Mouse (Mus musculus) limb, embryonic 12.5 days (tissue): ENCODE measurements around the gene Hc. TPM values are rescaled to one million over a fixed set of nuclear protein-coding genes. Genes with fewer than 3 reads are reported as not detected.

ENCODE experiments used
- ATAC-seq: fragments of 200-750 bp; cut with Nextera tagmentation; 2 replicates; pipeline ENCODE4 v1.8.0; 2017; ENCODE audit warnings: low read depth, moderate TSS enrichment; ENCODE audit not compliant: insufficient number of reproducible peaks, insufficient read depth, low FRiP score, low TSS enrichment
- H3K27ac ChIP-seq: fragments of 300-500 bp; sonication (generic); 2 replicates; pipeline ENCODE4 v1.5.1; 2016; ENCODE audit warnings: mild to moderate bottlenecking, moderate library complexity
- H3K27me3 ChIP-seq: fragments of 300-500 bp; sonication (generic); 2 replicates; pipeline ENCODE4 v1.6.1; 2016; ENCODE audit warnings: mild to moderate bottlenecking, moderate library complexity
- H3K36me3 ChIP-seq: fragments of 300-500 bp; sonication (generic); 2 replicates; pipeline ENCODE4 v1.6.1; 2016; ENCODE audit warnings: mild to moderate bottlenecking, moderate library complexity
- H3K4me1 ChIP-seq: fragments of 300-500 bp; sonication (generic); replicated peaks from 2 replicates; pipeline ENCODE4 v1.6.1; 2016
- H3K4me2 ChIP-seq: fragments of 300-500 bp; sonication (generic); 2 replicates; pipeline ENCODE4 v1.6.1; 2016; ENCODE audit warnings: mild to moderate bottlenecking, moderate library complexity
- H3K4me3 ChIP-seq: fragments of 300-500 bp; sonication (generic); replicated peaks from 2 replicates; pipeline ENCODE4 v1.5.1; 2016; ENCODE audit warnings: mild to moderate bottlenecking
- H3K9ac ChIP-seq: fragments of 300-500 bp; sonication (generic); replicated peaks from 2 replicates; pipeline ENCODE4 v1.6.1; 2016; ENCODE audit warnings: mild to moderate bottlenecking, moderate library complexity
- H3K9me3 ChIP-seq: fragments of 300-500 bp; sonication (generic); 2 replicates; pipeline ENCODE4 v1.6.1; 2016; ENCODE audit warnings: mild to moderate bottlenecking, moderate library complexity
- WGBS: fragments of 180-500 bp; shearing (Covaris S2); methylation state at CpG from one replicate; pipeline ENCODE4 v1.1.7; 2016; 5-methylcytosine and 5-hydroxymethylcytosine counted together
- polyA plus RNA-seq: library from polyadenylated mRNA; unstranded; fragments of >200 nt; fragmentation: Nextera tagmentation; extraction: Ambion mirVana; gene quantifications from 2 replicates; pipeline ENCODE4 v1.2.1, GENCODE M21; 2016

Gene Hc
- polyA plus RNA-seq, 1 experiment from 2014 or later, result not detected

DNA sequence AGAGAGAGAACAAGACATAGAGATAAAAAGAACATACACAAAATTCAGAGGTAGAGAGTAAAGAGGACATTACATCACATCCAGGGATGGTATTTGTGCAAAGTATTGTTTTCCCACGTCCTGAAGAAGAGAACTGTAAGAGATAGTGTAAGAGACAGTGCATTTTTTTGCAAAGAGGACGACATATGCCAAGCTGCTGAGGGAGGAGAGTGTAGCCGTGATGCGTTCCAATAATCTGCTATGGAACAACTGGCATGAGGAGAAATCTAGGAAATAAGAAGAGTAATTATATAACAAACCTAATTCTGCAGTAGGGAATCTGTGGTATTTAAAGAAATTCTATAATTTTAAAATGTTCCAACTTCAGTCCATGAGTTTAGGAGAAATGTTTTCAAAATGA, 26.2 kb upstream of the Hc start:
- 76% methylated on average over 4 of the region's 4 CpGs for WGBS
- Histone ChIP-seq H3K27ac (no peak overlapping the region), H3K4me3 (no peak overlapping the region), H3K9me3 (no peaks in the 10 kb centered on the region), H3K4me2 (no peak overlapping the region), H3K4me1 (no peaks in the 10 kb centered on the region), H3K36me3 (no peaks in the 10 kb centered on the region), H3K27me3 (no peaks in the 10 kb centered on the region), H3K9ac (no peak overlapping the region)
- ATAC-seq, result no peak

DNA sequence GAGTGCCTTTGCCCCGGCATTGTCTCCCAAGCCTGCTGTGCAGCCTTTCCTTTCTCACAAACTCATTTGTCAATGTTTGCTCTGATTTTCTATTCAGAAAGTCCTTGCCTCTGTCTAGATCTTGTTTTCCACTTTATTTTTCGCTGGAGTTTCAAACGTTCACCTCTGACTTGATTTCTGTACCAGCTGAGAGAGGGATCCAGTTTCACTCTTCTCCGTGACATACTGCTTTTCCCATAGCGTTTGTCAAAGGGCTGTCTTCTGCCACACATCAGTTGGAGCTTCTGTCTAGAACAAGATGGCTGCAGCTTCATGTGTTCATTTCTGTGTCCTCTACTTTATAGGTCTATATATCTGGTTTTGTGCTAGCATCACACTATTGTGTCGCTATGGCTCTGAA, 17.9 kb upstream of the Hc start:
- no peak overlapping the region for H3K27ac ChIP-seq
- H3K27me3 ChIP-seq, result no peaks in the 10 kb centered on the region; the same call in 1 of the 2 replicates
- H3K9ac ChIP-seq, result no peak overlapping the region
- H3K4me2 ChIP-seq, result no peak overlapping the region
- H3K4me3 ChIP-seq, result no peak overlapping the region
- H3K36me3 ChIP-seq, result no peaks in the 10 kb centered on the region
- H3K9me3 ChIP-seq, result no peaks in the 10 kb centered on the region
- H3K4me1 ChIP-seq, result no peaks in the 10 kb centered on the region
- ATAC-seq, result no peak
- 63% methylated on average over 6 of the region's 6 CpGs for WGBS

DNA sequence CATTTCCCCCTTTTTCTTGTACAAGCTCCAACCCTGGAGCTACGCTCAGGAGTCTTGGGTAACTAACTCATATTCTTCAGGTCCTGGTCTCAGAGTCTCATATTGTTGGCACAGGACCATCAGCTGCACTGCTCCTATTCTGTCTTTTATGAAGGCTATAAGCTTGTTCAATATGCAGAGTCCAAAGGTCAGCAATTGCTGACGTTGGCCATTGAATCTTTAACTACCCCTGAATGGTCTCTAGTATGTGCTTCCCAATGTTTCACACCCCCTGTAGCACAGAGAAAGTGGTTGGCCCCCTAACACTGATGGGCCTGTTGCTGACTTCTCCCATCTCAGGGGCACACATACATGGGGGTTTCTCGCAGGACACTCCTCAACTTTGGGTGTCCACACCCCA, 13.1 kb upstream of the Hc start:
- no peak for ATAC-seq
- 90% methylated on average over 3 of the region's 3 CpGs for WGBS
- Histone ChIP-seq H3K4me2 (no peak overlapping the region), H3K36me3 (no peaks in the 10 kb centered on the region), H3K27ac (no peak overlapping the region), H3K9ac (no peak overlapping the region), H3K4me1 (no peaks in the 10 kb centered on the region), H3K27me3 (no peaks in the 10 kb centered on the region; the same call in 1 of the 2 replicates), H3K9me3 (no peaks in the 10 kb centered on the region), H3K4me3 (no peak overlapping the region)

DNA sequence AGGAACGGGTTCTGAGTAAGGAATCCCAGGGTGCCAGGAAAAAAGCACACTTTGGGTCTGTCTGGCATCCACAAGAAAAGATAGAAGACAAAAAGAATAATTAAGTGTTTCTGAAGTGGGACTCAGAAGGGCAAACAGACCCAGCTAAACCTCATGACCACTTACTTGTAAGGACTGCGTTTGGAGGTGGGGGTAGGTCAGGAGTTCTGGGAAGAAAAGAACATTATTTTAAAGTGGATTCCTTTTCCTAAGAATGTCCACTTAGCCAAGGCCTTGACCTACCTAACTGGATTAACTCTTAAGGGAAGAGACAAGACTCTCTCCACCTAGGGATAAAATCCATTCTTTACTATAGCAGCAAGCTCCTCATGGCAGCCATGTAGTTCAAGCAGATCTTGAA, 11.3 kb upstream of the Hc start:
- H3K4me2 ChIP-seq, result no peak overlapping the region
- WGBS, result 78% methylated on average over 2 of the region's 2 CpGs
- no peaks in the 10 kb centered on the region for H3K4me1 ChIP-seq
- no peak overlapping the region for H3K9ac ChIP-seq
- no peak overlapping the region for H3K27ac ChIP-seq
- ATAC-seq, result no peak
- H3K36me3 ChIP-seq, result no peaks in the 10 kb centered on the region
- no peaks in the 10 kb centered on the region for H3K9me3 ChIP-seq
- no peaks in the 10 kb centered on the region; the same call in 1 of the 2 replicates for H3K27me3 ChIP-seq
- H3K4me3 ChIP-seq, result no peak overlapping the region

DNA sequence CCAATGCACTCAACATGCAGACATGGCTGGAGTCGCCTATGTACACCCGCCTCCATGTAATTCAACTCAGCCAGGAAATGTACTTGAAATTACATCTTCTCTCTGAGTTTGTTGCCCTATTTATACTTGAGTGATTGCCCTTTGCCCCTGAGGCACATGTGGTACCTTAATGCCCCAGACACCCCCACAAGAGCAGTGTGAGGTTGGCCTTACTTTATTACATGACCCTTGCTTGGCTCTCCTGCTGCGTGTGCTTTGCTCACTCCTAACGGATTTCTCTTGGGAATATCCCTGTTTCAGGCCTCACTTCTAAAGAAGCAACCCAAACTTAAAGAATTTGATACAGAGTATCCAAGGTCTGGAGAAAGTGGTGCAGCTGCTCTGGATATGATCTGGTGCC, 9.0 kb upstream of the Hc start:
- Histone ChIP-seq H3K4me1 (no peaks in the 10 kb centered on the region), H3K4me2 (no peak overlapping the region), H3K9ac (no peak overlapping the region), H3K9me3 (no peaks in the 10 kb centered on the region), H3K4me3 (no peak overlapping the region), H3K36me3 (no peaks in the 10 kb centered on the region), H3K27ac (no peak overlapping the region), H3K27me3 (no peaks in the 10 kb centered on the region)
- 70% methylated on average over 4 of the region's 4 CpGs for WGBS
- ATAC-seq, result no peak

DNA sequence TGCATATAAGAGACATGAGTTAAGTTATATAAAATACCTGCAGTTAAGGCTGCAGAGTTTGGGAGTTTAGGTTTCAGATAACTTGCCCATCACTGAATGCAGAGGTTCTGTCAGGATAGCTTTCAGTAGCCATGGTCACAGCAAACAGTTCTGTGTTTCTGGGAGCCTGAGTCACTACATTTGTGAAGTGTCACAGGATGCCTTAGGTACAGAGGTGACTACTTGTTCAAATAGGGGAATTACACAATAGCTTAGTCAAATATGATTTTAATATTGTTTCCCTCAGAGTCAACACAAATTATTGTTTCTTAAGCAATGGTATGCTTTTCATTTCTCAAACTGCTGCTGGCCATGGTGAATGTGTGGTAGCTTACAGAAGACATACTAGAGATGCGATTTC, 7.9 kb upstream of the Hc start:
- Histone ChIP-seq H3K27ac (no peak overlapping the region), H3K9ac (no peak overlapping the region), H3K4me1 (no peaks in the 10 kb centered on the region), H3K36me3 (no peaks in the 10 kb centered on the region), H3K4me2 (no peak overlapping the region), H3K4me3 (no peak overlapping the region), H3K9me3 (no peaks in the 10 kb centered on the region), H3K27me3 (no peaks in the 10 kb centered on the region)
- ATAC-seq, result no peak
- WGBS, result 88% methylated on average over 1 of the region's 1 CpGs

DNA sequence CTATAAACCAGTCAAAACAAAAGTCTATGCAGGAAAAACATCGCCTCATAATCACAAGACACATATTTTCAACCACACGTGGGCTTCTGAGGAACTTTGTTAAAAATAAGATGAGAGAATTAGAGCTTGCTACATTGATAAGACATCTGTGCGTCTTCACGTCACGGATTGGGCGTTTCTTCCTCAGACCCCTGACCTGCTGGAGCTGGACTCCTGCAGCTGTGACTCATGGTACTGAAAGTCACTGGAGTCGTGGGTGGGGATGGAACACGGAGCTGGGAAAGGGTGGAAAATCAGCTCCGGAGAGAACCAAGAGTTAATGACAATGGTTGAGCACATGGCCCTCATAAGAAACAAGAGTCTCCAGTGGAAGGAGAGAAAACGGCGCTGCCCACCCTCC, 5.9 kb upstream of the Hc start:
- Histone ChIP-seq H3K27me3 (no peaks in the 10 kb centered on the region), H3K4me2 (no peak overlapping the region), H3K4me3 (no peak overlapping the region), H3K9me3 (no peaks in the 10 kb centered on the region), H3K27ac (no peak overlapping the region), H3K36me3 (no peaks in the 10 kb centered on the region), H3K4me1 (no peaks in the 10 kb centered on the region), H3K9ac (no peak overlapping the region)
- no peak for ATAC-seq
- 88% methylated on average over 11 of the region's 11 CpGs for WGBS

DNA sequence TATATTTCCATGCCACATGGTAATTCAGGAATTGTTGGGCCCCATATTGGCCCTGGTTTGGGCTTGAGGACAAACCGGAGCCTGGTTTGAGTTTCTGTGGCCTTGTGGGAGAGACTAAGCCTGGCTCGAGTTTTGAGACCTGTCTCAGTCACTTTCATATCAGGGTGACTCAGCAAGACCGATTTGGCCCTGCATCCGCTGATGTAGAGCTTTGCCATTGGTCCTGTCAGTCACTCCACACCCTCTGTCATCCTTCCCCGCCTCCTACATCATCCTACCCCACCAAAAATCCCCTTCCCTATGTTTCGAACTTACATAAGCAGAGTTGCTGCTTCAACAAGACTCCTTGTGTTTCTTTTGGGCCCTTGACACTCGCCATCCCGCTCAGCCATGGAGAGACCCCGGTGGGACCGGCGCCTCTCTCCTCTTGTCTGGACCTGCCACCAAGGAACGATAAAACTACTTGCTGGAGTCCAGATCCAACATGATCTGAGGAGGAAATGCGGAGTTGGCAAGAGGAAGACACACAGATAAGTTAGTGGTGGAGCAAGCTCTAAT, 5.4 kb upstream of the Hc start:
- 87% methylated on average over 13 of the region's 13 CpGs for WGBS
- Histone ChIP-seq H3K9me3 (no peaks in the 10 kb centered on the region), H3K9ac (no peak overlapping the region), H3K27ac (no peak overlapping the region), H3K4me3 (no peak overlapping the region), H3K27me3 (no peaks in the 10 kb centered on the region), H3K36me3 (no peaks in the 10 kb centered on the region), H3K4me1 (no peaks in the 10 kb centered on the region), H3K4me2 (no peak overlapping the region)
- ATAC-seq, result no peak

DNA sequence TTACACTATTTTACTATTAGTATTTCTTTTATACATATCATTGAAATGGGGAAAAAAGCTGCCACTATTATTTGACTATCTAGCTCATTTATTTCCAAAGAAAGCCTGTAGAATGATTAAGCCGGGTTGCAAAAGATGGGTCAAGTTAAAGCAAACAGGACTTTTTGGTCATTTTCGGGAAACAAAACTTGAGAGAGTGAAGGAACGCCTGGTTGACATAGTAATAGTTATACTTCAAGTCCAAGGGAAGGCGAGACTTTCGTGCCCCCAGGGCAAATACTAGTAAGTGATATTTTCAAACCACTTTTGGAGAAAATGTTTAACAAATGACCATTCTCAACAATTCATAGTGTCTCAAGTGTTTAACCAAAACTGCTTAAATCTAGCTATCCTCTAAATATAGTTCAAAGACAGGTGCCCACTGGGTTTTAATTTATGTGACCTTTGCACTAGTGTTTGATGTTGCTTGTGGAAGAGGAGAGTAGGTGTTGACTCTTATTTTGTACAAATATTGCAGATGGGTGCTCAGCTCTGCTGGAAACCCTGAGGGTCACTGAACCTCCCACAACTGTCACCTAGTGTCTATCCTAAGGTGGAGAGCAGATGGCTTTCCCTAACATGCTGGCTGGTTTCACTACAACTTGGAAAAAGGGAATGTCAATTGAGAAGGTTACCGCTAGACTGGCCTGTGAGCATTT, 2.2 kb upstream of the Hc start:
- Histone ChIP-seq H3K27me3 (no peaks in the 10 kb centered on the region), H3K4me3 (no peak overlapping the region), H3K4me1 (no peaks in the 10 kb centered on the region), H3K9me3 (no peaks in the 10 kb centered on the region), H3K27ac (no peak overlapping the region), H3K4me2 (no peak overlapping the region), H3K36me3 (no peaks in the 10 kb centered on the region), H3K9ac (no peak overlapping the region)
- ATAC-seq, result no peak
- 92% methylated on average over 6 of the region's 6 CpGs for WGBS

DNA sequence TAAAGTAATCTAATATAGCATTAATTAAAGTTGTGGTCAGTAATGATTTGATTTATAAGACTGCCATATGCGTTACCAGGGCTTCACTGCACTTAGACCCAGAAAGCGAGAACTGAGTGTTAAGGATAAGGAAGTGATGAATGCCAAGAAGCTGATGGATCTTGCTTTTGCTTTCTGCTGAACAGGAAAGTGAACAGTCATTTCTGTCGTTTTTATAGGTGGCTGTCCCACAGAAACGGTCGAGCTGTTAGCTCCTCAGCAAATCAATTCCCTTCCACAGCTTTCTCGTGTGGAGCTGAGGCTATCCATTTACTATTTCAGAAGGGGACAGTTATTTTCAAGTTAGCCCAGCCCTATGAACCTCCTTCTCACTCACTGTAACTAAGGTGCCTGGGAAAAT, 341 bp downstream of the Hc start:
- WGBS, result 58% methylated on average over 6 of the region's 6 CpGs

DNA sequence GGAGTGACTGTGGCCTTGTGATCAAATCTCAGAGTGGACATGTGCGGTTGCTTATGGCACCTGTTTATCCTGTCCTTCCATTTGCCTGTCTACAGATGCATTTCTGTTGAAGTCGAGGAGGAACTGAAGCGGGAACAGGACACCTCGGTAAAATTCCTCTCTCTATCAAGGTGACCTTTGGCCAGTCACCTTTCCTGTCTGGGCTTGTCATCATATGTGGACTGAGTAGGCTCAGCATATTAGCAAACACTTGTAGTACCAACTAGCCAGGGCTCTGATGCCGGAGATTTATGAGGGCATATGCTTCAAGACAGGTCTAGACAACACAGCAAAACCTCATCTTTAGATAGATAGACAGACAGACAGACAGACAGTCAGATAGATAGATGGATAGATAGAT, 982 bp downstream of the Hc start:
- no peaks in the 10 kb centered on the region for H3K4me1 ChIP-seq
- no peaks in the 10 kb centered on the region for H3K9me3 ChIP-seq
- no peak overlapping the region for H3K27ac ChIP-seq
- no peaks in the 10 kb centered on the region for H3K36me3 ChIP-seq
- WGBS, result 81% methylated on average over 5 of the region's 5 CpGs
- ATAC-seq, result no peak
- no peak overlapping the region for H3K4me2 ChIP-seq
- H3K9ac ChIP-seq, result no peak overlapping the region
- H3K27me3 ChIP-seq, result no peaks in the 10 kb centered on the region
- H3K4me3 ChIP-seq, result no peak overlapping the region

More for the DNA sequence above, 341 bp downstream of the Hc start:
- Histone ChIP-seq H3K36me3 (no peaks in the 10 kb centered on the region), H3K9me3 (no peaks in the 10 kb centered on the region), H3K4me2 (no peak overlapping the region), H3K27ac (no peak overlapping the region), H3K27me3 (no peaks in the 10 kb centered on the region), H3K4me3 (no peak overlapping the region), H3K4me1 (no peaks in the 10 kb centered on the region), H3K9ac (no peak overlapping the region)
- ATAC-seq, result no peak

DNA sequence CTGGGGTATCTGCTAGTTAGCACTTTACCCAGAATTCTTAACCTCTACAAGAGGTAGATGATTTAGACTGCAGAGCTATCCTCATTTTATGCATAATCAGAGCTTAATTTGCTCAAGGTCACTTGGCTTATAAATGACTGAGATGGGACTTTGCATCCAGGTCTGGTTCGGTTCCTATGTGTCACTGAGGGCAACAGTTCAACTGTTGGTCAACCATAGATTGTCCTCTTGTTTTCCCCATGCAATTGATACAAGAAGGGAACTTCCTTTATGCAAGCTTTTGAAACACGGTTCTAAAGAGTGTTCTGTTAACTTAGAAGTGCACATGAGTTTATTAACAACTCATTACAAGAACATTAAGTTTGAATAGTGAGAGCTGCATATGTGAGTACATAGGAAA, 2.9 kb downstream of the Hc start:
- no peaks in the 10 kb centered on the region for H3K9me3 ChIP-seq
- no peak overlapping the region for H3K27ac ChIP-seq
- H3K4me1 ChIP-seq, result no peaks in the 10 kb centered on the region
- ATAC-seq, result no peak
- no peaks in the 10 kb centered on the region for H3K27me3 ChIP-seq
- no peak overlapping the region for H3K9ac ChIP-seq
- no peak overlapping the region for H3K4me3 ChIP-seq
- H3K4me2 ChIP-seq, result no peak overlapping the region
- no peaks in the 10 kb centered on the region for H3K36me3 ChIP-seq
- 85% methylated on average over 2 of the region's 2 CpGs for WGBS
